Mouse (Mus musculus) neural tube, embryonic 14.5 days (tissue): ENCODE measurements around the gene Sowahd. TPM values are rescaled to one million over a fixed set of nuclear protein-coding genes. Genes with fewer than 3 reads are reported as not detected.
"Not testable (repeated sequence)": the region's sequence is repeated elsewhere in the genome, so short reads cannot be mapped to it uniquely, and the experiment has no call there.

Experiments used
- ATAC-seq: fragments of 200-750 bp; cut with Nextera tagmentation; 2 replicates; pipeline ENCODE4 v1.8.0; 2017; ENCODE audit warnings: low read depth, mild to moderate bottlenecking, moderate TSS enrichment, moderate library complexity
- H3K27ac ChIP-seq: fragments of 300-500 bp; sonication (generic); 2 replicates; pipeline ENCODE4 v1.5.1; 2014; ENCODE audit warnings: low read depth, mild to moderate bottlenecking, control low read depth, low read length, moderate library complexity, mixed read lengths
- H3K27me3 ChIP-seq: fragments of 300-500 bp; sonication (generic); 2 replicates; pipeline ENCODE4 v1.6.1; 2014; ENCODE audit warnings: low read length; ENCODE audit not compliant: control insufficient read depth, insufficient read depth
- H3K36me3 ChIP-seq: fragments of 300-500 bp; sonication (generic); 2 replicates; pipeline ENCODE4 v1.6.1; 2014; ENCODE audit warnings: low read length, mixed read lengths; ENCODE audit not compliant: control insufficient read depth, insufficient read depth
- H3K4me1 ChIP-seq: fragments of 300-500 bp; sonication (generic); 2 replicates; pipeline ENCODE4 v1.6.1; 2014; ENCODE audit warnings: low read length; ENCODE audit not compliant: control insufficient read depth, insufficient read depth
- H3K4me2 ChIP-seq: fragments of 300-500 bp; sonication (generic); 2 replicates; pipeline ENCODE4 v1.6.1; 2014; ENCODE audit warnings: mild to moderate bottlenecking, low read depth, low read length, control low read depth
- H3K4me3 ChIP-seq: fragments of 300-500 bp; sonication (generic); 2 replicates; pipeline ENCODE4 v1.5.1; 2014; ENCODE audit warnings: low read depth, low read length, control low read depth, mixed read lengths
- H3K9ac ChIP-seq: fragments of 300-500 bp; sonication (generic); replicated peaks from 2 replicates; pipeline ENCODE4 v1.6.1; 2014; ENCODE audit warnings: low read depth, mild to moderate bottlenecking, control low read depth, low read length, mixed read lengths
- H3K9me3 ChIP-seq: fragments of 300-500 bp; sonication (generic); 2 replicates; pipeline ENCODE4 v1.6.1; 2016; ENCODE audit warnings: low read length; ENCODE audit not compliant: control insufficient read depth
- WGBS: fragments of 180-500 bp; shearing (Covaris S2); extraction: QIAGEN DNeasy Blood & Tissue Kit; methylation state at CpG from one replicate; pipeline ENCODE4 v1.1.7; 2014; 5-methylcytosine and 5-hydroxymethylcytosine counted together
- polyA plus RNA-seq: library from polyadenylated mRNA; unstranded; fragments of >200 nt; fragmentation: Nextera tagmentation; extraction: Ambion mirVana; gene quantifications from 2 replicates; pipeline ENCODE4 v1.2.1, GENCODE M21; 2014

The Sowahd gene
- polyA plus RNA-seq, 1 experiment from 2014 or later: not detected

GRCm38 (mm10) chrX:37048890-37049823, 512 bp downstream of the Sowahd start:
- Histone ChIP-seq H3K4me2 (peak overlapping the region; percentile 63), H3K4me1 (peaks cover 3% of the 10 kb centered on the region; the same call in 1 of the 2 replicates), H3K9ac (no peak overlapping the region), H3K36me3 (no peaks in the 10 kb centered on the region), H3K27ac (no peak overlapping the region), H3K9me3 (no peaks in the 10 kb centered on the region), H3K27me3 (0 out of 2 replicates have a peak, but pooled peaks cover 3% of the 10 kb centered on the region), H3K4me3 (peak overlapping the region; percentile 31)
- WGBS: 12% methylated on average over 63 of the region's 70 CpGs
- ATAC-seq: peak; percentile 60; the same call in 1 of the 2 replicates

GRCm38 (mm10) chrX:37063902-37064301, 15.3 kb downstream of the Sowahd start:
- Histone ChIP-seq H3K27me3 (no peaks in the 10 kb centered on the region), H3K36me3 (no peaks in the 10 kb centered on the region), H3K27ac (no peak overlapping the region), H3K9ac (no peak overlapping the region), H3K4me1 (no peaks in the 10 kb centered on the region), H3K4me3 (no peak overlapping the region), H3K9me3 (no peaks in the 10 kb centered on the region), H3K4me2 (no peak overlapping the region)
- ATAC-seq: no peak
- 87% methylated on average over 9 of the region's 9 CpGs for WGBS

GRCm38 (mm10) chrX:37067299-37067698, 18.7 kb downstream of the Sowahd start:
- ATAC-seq: no peak
- H3K27ac ChIP-seq: no peak overlapping the region
- no peaks in the 10 kb centered on the region for H3K9me3 ChIP-seq
- no peak overlapping the region for H3K4me2 ChIP-seq
- H3K4me3 ChIP-seq: no peak overlapping the region
- H3K27me3 ChIP-seq: no peaks in the 10 kb centered on the region
- no peak overlapping the region for H3K9ac ChIP-seq
- no peaks in the 10 kb centered on the region for H3K4me1 ChIP-seq
- no peaks in the 10 kb centered on the region for H3K36me3 ChIP-seq
- WGBS: 85% methylated on average over 3 of the region's 3 CpGs

- no peak overlapping the region for H3K9ac ChIP-seq
- no peak for ATAC-seq
- 90% methylated on average over 5 of the region's 5 CpGs for WGBS
- no peaks in the 10 kb centered on the region for H3K36me3 ChIP-seq
- H3K4me3 ChIP-seq: no peak overlapping the region
- no peaks in the 10 kb centered on the region for H3K4me1 ChIP-seq
- H3K27ac ChIP-seq: no peak overlapping the region
- H3K4me2 ChIP-seq: no peak overlapping the region
- no peaks in the 10 kb centered on the region for H3K9me3 ChIP-seq
- H3K27me3 ChIP-seq: no peaks in the 10 kb centered on the region
Measured at GRCm38 (mm10) chrX:37068766-37069165, 20.1 kb downstream of the Sowahd start.

DNA sequence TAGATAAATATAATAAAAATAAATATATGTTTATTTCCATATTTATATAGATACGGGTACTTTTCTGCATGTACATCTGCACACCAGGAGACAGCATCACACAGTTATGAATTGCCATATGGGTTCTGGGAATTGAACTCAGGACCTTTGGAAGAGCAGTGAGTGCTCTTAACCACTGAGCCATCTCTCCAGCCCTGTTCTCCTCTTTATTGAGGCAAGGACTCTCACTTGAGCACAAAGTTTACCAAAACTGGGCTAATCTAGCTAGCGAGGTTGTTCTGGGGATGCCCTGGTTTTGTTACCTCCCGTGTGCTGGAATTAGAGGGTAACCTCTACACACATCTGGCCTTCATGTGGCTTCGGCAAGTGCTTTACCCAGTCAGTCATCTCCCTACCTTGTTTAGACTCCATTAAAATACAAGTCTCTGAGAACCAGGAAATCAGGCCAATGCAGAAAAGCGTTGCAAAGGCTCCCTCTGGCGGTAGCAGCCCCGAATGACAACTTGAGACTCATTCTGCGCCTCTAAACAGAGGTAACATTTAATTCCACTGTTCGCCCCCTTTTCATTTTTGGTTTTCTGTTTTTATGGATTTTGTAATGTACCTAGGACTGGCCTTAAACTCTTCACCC, 25.7 kb downstream of the Sowahd start:
- H3K4me2 ChIP-seq: no peak overlapping the region
- ATAC-seq: peak; percentile 65
- no peaks in the 10 kb centered on the region for H3K9me3 ChIP-seq

GRCm38 (mm10) chrX:37076651-37077050, 28.0 kb downstream of the Sowahd start:
- Histone ChIP-seq H3K4me1 (no peaks in the 10 kb centered on the region), H3K4me3 (no peak overlapping the region), H3K9me3 (no peaks in the 10 kb centered on the region), H3K36me3 (no peaks in the 10 kb centered on the region), H3K4me2 (no peak overlapping the region), H3K27ac (no peak overlapping the region), H3K27me3 (no peaks in the 10 kb centered on the region), H3K9ac (no peak overlapping the region)
- WGBS: 90% methylated on average over 8 of the region's 8 CpGs
- ATAC-seq: no peak

More for the DNA sequence above, 25.7 kb downstream of the Sowahd start:
- no peak overlapping the region for H3K4me3 ChIP-seq
- no peak overlapping the region for H3K27ac ChIP-seq
- H3K27me3 ChIP-seq: no peaks in the 10 kb centered on the region
- H3K36me3 ChIP-seq: no peaks in the 10 kb centered on the region
- H3K4me1 ChIP-seq: no peaks in the 10 kb centered on the region
- 36% methylated on average over 9 of the region's 9 CpGs for WGBS
- no peak overlapping the region for H3K9ac ChIP-seq

DNA sequence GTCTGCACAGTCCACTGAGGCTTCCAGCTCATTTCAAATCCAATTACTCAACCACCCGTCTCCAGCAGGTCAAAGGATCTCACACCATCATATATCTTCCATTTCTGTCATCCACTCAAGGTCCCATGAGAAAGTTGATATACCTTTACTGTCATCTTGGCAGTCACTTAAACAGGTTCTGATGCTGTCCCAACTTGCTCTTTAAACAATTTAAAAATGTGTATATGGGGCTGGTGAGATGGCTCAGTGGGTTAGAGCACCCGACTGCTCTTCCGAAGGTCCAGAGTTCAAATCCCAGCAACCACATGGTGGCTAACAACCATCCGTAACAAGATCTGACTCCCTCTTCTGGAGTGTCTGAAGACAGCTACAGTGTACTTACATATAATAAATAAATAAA, 31.7 kb downstream of the Sowahd start:
- H3K27ac ChIP-seq, H3K4me2 ChIP-seq, H3K9ac ChIP-seq, H3K36me3 ChIP-seq, H3K4me1 ChIP-seq, H3K4me3 ChIP-seq, ATAC-seq, H3K9me3 ChIP-seq, H3K27me3 ChIP-seq: not testable (repeated sequence)
- WGBS: 62% methylated on average over 3 of the region's 4 CpGs

GRCm38 (mm10) chrX:37081194-37081593, 32.5 kb downstream of the Sowahd start:
- no peak for ATAC-seq
- Histone ChIP-seq H3K27me3 (no peaks in the 10 kb centered on the region), H3K4me1 (peaks cover 7% of the 10 kb centered on the region; the same call in 1 of the 2 replicates), H3K9me3 (no peaks in the 10 kb centered on the region), H3K4me2 (no peak overlapping the region), H3K4me3 (no peak overlapping the region), H3K9ac (no peak overlapping the region), H3K36me3 (no peaks in the 10 kb centered on the region), H3K27ac (no peak overlapping the region)
- 55% methylated on average over 6 of the region's 6 CpGs for WGBS
